Mouse (Mus musculus) small intestine, adult 2 months (tissue): ENCODE measurements around the gene Gpatch2. TPM values are rescaled to one million over a fixed set of nuclear protein-coding genes. Genes with fewer than 3 reads are reported as not detected.

Experiments
- H3K27ac ChIP-seq: fragments of 200-500 bp; 2 replicates; pipeline ENCODE4 v1.5.1; 2012; ENCODE audit warnings: low read depth, low read length, control low read depth, inconsistent platforms; ENCODE audit not compliant: insufficient read depth
- H3K27me3 ChIP-seq: fragments of 200-500 bp; 2 replicates; pipeline ENCODE4 v1.6.1; 2012; ENCODE audit warnings: mild to moderate bottlenecking, moderate library complexity, low read length, inconsistent platforms; ENCODE audit not compliant: control insufficient read depth, insufficient read depth
- H3K36me3 ChIP-seq: fragments of 200-500 bp; 2 replicates; pipeline ENCODE4 v1.6.1; 2012; ENCODE audit warnings: mild to moderate bottlenecking, low read length, control low read depth, inconsistent platforms; ENCODE audit not compliant: control insufficient read depth, insufficient read depth
- H3K4me1 ChIP-seq: fragments of 200-500 bp; 2 replicates; pipeline ENCODE4 v1.6.1; 2012; ENCODE audit warnings: low read length, inconsistent platforms, mixed read lengths; ENCODE audit not compliant: control insufficient read depth, insufficient read depth, insufficient read length
- H3K4me3 ChIP-seq: fragments of 200-500 bp; 2 replicates; pipeline ENCODE4 v1.5.1; 2012; ENCODE audit warnings: low read depth, mild to moderate bottlenecking, control low read depth, inconsistent platforms, low read length, moderate library complexity
- CTCF ChIP-seq: fragments of 200-500 bp; IDR thresholded peaks from 2 replicates; pipeline ENCODE4 v1.5.1; 2012; ENCODE audit warnings: low read depth, mild to moderate bottlenecking, control low read depth, inconsistent platforms, low read length, moderate library complexity, mixed read lengths; ENCODE audit not compliant: insufficient replicate concordance, insufficient read length; ENCODE audit errors: extremely low read depth
- POLR2A ChIP-seq: fragments of 200-500 bp; IDR thresholded peaks from 2 replicates; pipeline ENCODE4 v1.6.1; 2012; ENCODE audit warnings: low read depth, mild to moderate bottlenecking, control low read depth, inconsistent platforms, low read length, moderate library complexity
- WGBS: fragments of 180-500 bp; shearing (Covaris S2); methylation state at CpG from one replicate; pipeline ENCODE4 v1.1.7; 2018; 5-methylcytosine and 5-hydroxymethylcytosine counted together
- polyA plus RNA-seq: library from polyadenylated mRNA; depleted of rRNA; stranded (reverse); fragments of >200 nt; gene quantifications from 2 replicates; pipeline ENCODE4 v1.2.3, GENCODE M21; 2012

Gpatch2 gene
- polyA plus RNA-seq, 1 experiment: 6.7 TPM

- Histone ChIP-seq H3K27ac (no peak overlapping the region), H3K36me3 (peaks cover 3% of the 10 kb centered on the region; the same call in 1 of the 2 replicates), H3K4me3 (no peak overlapping the region), H3K4me1 (peaks cover 7% of the 10 kb centered on the region; the same call in 1 of the 2 replicates), H3K27me3 (no peaks in the 10 kb centered on the region)
- 83% methylated on average over 4 of the region's 4 CpGs for WGBS
- TF ChIP-seq POLR2A (no peak), CTCF (no peak)
Measured at GRCm38 (mm10) chr1:187279776-187280175, 64.5 kb downstream of the Gpatch2 start.

GRCm38 (mm10) chr1:187282321-187282720 is 67.0 kb downstream of the Gpatch2 start:
- Histone ChIP-seq H3K36me3 (peaks cover 3% of the 10 kb centered on the region; the same call in 1 of the 2 replicates), H3K4me1 (peaks cover 13% of the 10 kb centered on the region), H3K27ac (no peak overlapping the region), H3K4me3 (no peak overlapping the region), H3K27me3 (no peaks in the 10 kb centered on the region)
- TF ChIP-seq CTCF (no peak), POLR2A (no peak)
- 64% methylated on average over 3 of the region's 3 CpGs for WGBS

GRCm38 (mm10) chr1:187282804-187283203 is 67.5 kb downstream of the Gpatch2 start:
- Histone ChIP-seq H3K36me3 (peaks cover 3% of the 10 kb centered on the region; the same call in 1 of the 2 replicates), H3K27me3 (no peaks in the 10 kb centered on the region), H3K4me1 (peaks cover 13% of the 10 kb centered on the region), H3K4me3 (no peak overlapping the region), H3K27ac (no peak overlapping the region)
- TF ChIP-seq CTCF: no peak
- TF ChIP-seq POLR2A: no peak
- WGBS: 33% methylated on average over 6 of the region's 6 CpGs

- H3K36me3 ChIP-seq: peaks cover 3% of the 10 kb centered on the region; the same call in 1 of the 2 replicates
- no peak for TF ChIP-seq POLR2A
- TF ChIP-seq CTCF: no peak
- H3K27me3 ChIP-seq: no peaks in the 10 kb centered on the region
- H3K4me1 ChIP-seq: peaks cover 13% of the 10 kb centered on the region
- WGBS: 78% methylated on average over 8 of the region's 8 CpGs
- H3K4me3 ChIP-seq: no peak overlapping the region
- H3K27ac ChIP-seq: no peak overlapping the region
Measured at GRCm38 (mm10) chr1:187285735-187286134, 70.4 kb downstream of the Gpatch2 start.

- peaks cover 3% of the 10 kb centered on the region; the same call in 1 of the 2 replicates for H3K36me3 ChIP-seq
- WGBS: 40% methylated on average over 4 of the region's 4 CpGs
- H3K27ac ChIP-seq: no peak overlapping the region
- peaks cover 13% of the 10 kb centered on the region for H3K4me1 ChIP-seq
- H3K4me3 ChIP-seq: no peak overlapping the region
- H3K27me3 ChIP-seq: no peaks in the 10 kb centered on the region
- TF ChIP-seq CTCF (no peak), POLR2A (no peak)
Measured at GRCm38 (mm10) chr1:187286411-187286810, 71.1 kb downstream of the Gpatch2 start.

- Histone ChIP-seq H3K36me3 (peaks cover 3% of the 10 kb centered on the region; the same call in 1 of the 2 replicates), H3K4me1 (peaks cover 13% of the 10 kb centered on the region), H3K4me3 (no peak overlapping the region), H3K27me3 (no peaks in the 10 kb centered on the region), H3K27ac (no peak overlapping the region)
- TF ChIP-seq CTCF: no peak
- TF ChIP-seq POLR2A: no peak
- 30% methylated on average over 3 of the region's 3 CpGs for WGBS
Measured at GRCm38 (mm10) chr1:187286924-187287323, 71.6 kb downstream of the Gpatch2 start.

- WGBS: 69% methylated on average over 7 of the region's 7 CpGs
- no peak for TF ChIP-seq POLR2A
- TF ChIP-seq CTCF: no peak
- no peaks in the 10 kb centered on the region for H3K27me3 ChIP-seq
- no peak overlapping the region for H3K27ac ChIP-seq
- no peak overlapping the region for H3K4me3 ChIP-seq
- H3K36me3 ChIP-seq: 0 out of 2 replicates have a peak, but pooled peaks cover 1% of the 10 kb centered on the region
- peaks cover 15% of the 10 kb centered on the region for H3K4me1 ChIP-seq
Measured at GRCm38 (mm10) chr1:187290186-187290585, 74.9 kb downstream of the Gpatch2 start.

- Histone ChIP-seq H3K4me1 (peaks cover 8% of the 10 kb centered on the region), H3K27ac (peak overlapping the region; percentile 27; the same call in 1 of the 2 replicates), H3K4me3 (no peak overlapping the region), H3K27me3 (no peaks in the 10 kb centered on the region), H3K36me3 (0 out of 2 replicates have a peak, but pooled peaks cover 1% of the 10 kb centered on the region)
- 65% methylated on average over 10 of the region's 10 CpGs for WGBS
- no peak for TF ChIP-seq CTCF
- TF ChIP-seq POLR2A: no peak
Measured at GRCm38 (mm10) chr1:187291480-187292394, 76.4 kb downstream of the Gpatch2 start.
